Mouse (Mus musculus) embryo, embryonic 10 days (tissue): ENCODE measurements around the gene Slc16a4.

Experiments used
- DNase-seq: peaks from one replicate; pipeline ENCODE4 v3.0.0-alpha.2; 2015; ENCODE audit warnings: low spot score

The Slc16a4 gene

GRCm38 (mm10) chr3:107290764-107291381 is at the start of gene Slc16a4:
Gene Slc16a4 (plus strand): TSS chr3:107291230.
- DNase-seq, result peak; percentile 75

DNA sequence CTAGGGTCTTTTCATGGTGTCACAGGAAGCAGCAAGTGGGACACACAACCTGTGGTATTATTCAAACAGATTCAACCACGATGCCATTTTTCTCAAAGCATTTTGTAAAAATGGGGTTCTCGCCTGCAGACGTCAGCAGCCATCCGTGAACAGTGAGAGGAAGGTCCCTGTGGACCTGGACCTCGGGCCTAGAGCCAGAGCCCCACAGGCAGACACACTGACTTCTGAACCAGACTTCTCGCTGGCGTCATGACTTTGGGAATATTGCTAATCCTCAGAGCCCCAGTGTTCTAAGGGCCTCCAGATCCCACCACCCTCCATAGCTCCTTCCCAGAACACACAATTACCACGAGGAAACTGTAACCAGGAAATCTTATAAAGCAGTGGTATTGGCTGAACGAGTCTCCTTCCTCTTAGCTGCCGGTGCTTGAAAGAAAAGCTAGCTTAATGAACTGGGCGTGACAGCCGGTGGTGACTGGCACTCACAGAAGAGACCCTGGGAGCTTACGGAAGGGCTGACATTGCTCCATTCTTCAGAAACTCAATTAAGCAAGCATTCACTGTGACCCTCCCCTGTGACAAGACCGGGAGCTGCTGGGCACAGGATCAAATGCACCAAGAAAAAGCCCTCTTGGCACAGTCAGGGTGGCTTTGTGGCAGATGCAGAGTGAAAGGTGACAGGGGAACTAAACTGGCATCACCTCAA is 49.5 kb upstream of the Slc16a4 start:
- DNase-seq, result no peak

DNA sequence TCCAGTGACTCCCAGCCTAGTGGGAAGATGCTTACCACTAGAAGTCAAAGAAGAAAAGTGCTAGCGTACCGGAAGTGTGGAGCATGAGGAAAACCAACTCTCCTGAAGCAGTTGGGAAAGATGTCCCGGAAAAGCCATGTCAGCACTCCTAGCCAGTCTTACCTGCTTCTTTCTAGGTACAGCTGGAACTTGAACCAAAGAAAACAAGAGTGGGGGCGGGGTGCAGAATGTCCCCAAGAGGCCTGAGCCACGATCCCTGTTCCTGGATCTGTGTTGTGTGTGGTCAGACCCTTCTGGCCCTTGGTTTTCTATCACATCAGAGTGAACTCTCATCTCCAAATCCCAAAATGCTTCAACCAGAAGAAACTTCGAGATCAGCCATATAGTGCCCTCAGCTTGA is 44.2 kb upstream of the Slc16a4 start:
- no peak for DNase-seq

DNA sequence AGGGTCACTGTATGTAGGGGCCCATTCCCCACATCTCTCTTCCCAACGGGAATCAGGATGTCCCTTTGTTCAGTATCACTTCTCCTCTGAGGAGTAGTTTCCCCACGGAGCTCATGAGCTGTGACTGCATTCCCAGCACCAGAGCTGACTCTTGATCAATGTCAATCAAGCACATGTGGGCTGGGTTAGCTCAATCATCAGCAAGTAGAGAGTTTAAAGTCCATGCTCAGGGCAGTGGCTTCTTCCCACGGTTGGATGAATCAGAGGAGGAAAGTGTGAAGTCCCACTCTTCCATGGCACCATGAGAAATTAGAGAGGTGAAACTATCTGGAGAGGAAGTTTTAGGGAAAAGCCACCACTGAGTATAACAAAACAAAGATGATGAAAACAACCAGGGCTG is 42.0 kb upstream of the Slc16a4 start:
- no peak for DNase-seq

DNA sequence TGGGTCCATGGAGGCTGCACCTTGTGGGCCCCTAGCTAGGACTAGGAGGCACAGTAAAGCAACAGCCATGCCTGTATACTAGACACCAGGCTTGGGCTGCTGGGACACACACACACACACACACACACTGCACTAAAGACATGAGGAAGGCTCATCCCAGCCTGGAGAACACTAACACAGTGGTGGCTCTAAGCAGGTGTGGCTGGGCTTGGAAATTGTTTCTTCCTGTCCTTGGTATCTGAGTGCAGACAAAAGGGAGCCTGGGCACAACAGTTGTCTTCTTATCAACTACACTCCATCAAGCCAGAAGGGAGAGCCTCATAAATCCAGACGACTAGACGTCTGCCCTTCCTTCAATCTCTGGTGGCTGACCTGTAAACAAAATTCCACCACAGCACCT is 40.7 kb upstream of the Slc16a4 start:
- DNase-seq, result no peak

- DNase-seq, result peak; percentile 14
Observed at GRCm38 (mm10) chr3:107252035-107252434, 39.0 kb upstream of the Slc16a4 start.

GRCm38 (mm10) chr3:107253925-107254324 is 37.1 kb upstream of the Slc16a4 start:
- no peak for DNase-seq

DNA sequence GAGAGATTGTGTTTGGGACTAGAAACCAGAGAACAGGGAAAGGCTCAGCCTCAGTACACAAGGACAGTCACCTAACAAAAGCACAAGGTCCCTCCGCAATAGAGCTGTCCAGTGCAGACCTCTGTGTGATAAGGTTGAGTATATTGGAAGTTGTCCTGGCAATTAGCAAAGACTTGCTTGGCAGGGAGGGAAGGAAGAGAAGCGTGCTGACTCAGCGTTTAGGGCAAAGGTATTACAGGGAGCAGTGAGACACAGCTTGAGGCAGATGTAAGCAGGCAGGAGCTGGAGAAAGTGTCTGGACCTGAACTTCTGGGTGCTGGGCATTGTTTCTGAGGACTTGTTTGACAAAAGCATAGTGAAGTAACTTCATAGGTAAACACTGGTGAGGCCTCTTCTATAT is 35.0 kb upstream of the Slc16a4 start:
- no peak for DNase-seq

GRCm38 (mm10) chr3:107256724-107257123 is 34.3 kb upstream of the Slc16a4 start:
- DNase-seq, result no peak

DNA sequence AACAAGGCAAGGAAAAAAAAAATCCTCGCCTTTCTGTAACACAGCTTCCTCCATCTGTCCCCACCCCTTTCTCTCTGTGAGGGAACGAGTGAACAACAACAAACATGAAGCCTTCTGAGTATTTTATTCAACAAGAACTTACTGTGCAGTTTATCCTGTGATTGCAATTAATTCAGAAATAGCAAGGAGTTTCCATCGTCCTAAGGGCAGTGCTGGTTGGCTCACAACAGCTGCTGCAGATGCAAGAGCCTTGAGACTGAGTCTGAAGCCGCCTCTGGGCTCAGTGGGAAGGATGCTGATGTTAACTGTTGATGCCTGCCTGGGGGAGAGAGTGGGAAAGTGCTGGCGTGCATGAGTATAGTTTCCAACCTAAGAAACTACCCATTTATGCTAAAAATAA is 33.1 kb upstream of the Slc16a4 start:
- DNase-seq, result no peak

DNA sequence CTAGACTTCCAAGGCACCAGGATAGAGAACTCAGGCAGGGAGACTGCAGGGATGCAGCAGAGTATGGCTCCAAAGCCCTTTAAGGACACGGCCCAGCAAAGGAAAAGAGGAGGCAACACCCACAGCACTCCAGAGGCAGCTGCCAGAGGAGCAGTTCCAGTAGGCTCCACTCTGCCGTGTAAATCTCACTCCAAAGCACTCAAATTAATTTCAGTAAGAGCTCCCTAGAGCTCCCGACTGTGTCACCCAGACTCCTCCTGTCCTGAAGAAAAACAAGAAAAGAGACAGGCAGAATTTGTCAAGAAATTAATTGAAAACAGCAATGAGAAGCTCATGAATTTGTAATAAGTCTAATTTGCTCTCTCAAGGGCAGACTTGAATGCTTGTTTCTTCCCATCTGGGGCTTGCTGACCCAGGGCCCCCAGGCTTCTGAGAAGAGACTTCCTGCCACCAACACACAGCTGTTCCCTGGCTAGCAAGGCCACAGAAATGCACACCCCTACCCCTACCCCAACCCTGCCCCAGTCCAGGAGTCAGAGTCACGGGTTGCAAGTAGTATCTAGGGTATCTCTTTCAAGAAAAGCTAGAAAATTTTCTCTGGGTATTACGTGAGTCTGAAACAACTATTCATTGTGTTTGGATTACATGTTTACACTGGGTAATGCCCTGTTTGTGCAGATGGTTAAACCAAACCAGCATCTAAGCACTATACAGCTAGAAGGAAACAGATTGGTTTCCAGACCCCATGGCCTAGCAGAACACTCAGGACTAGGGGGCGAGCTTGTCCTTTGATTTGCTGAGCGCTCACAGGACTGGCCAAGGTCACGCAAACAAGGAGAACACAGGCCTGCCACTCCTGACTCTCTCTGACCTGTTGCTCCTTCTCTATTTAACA is 29.8 kb upstream of the Slc16a4 start:
- peak; percentile 37 for DNase-seq

DNA sequence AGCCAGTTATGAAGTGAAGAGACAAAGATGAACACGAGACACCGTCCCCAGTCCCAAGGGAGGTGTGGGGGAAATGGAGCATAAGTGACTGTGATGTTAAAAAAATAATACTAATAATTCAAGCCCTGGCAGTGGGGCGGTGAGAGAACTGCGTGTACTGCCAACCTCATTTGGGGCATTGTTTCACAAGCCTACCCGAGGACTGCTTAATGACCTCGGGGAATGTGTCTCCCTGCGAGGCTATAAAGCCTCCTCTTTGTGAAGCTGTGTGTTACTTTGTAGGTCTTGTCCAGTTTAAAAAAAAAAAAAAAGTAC is 29.2 kb upstream of the Slc16a4 start:
- no peak for DNase-seq

DNA sequence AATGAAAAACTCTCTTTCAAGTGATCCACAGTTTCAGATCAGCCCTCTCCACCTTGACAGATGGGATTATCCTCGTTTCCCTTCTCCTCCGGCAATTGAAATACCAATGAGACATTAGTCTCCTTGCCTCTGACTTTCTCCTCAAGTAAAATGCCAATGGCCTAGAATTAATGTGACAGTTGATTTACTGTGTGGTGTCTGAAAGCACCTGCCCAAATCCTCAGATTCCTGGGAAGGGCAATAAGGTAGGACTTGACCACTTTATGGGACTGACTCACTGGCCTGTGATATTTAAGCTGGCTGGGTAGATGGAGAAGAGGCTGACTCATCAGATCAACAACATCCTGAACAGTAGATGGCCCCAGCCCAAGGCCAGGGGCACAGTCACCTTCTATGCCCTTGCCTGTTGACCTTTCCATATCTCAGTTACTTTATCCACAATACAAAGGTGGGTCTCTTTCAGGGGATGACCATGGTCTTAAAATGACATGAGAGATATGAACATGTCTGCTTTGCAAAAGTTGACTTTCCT is 24.1 kb upstream of the Slc16a4 start:
- no peak for DNase-seq

DNA sequence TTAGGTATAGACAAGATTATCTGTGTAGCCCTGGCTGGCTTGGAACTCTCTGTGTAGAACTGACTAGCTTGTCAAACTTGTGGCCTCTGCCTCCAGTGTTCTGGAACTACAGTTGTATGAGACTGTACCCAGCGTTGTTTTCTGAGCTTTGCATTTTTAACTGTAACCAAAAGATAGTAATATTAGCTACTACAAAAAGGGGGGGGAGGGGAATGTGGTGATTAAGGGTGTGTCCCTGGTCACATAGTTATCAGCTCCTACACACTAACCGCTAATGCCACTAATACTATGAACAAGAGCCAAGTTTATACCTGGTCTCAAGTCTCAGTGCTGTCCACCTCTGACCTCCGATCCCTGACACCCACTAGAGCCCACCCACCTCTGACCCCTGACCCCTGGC is 18.6 kb upstream of the Slc16a4 start:
- DNase-seq, result no peak

DNA sequence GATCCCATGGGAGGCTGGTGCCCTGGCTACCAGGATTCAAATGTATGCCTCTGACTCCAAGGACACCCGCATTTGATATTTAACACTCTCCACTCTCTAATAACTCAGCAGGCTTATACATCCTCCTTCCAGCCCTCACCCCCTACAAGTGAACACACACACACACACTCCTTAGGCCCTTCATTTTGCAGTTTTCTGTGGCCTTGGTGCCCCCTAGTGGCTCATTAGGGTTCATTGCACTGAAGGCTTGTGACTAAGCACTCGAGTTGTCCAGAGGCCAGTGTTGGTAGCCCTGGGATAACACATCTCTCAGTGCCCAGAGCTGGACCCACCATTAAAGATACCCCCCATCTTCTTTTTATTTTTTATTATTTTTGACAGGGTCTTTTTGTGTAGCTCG is 17.2 kb upstream of the Slc16a4 start:
- peak; percentile 77 for DNase-seq

- no peak for DNase-seq
Observed at GRCm38 (mm10) chr3:107275351-107275750, 15.7 kb upstream of the Slc16a4 start.

DNA sequence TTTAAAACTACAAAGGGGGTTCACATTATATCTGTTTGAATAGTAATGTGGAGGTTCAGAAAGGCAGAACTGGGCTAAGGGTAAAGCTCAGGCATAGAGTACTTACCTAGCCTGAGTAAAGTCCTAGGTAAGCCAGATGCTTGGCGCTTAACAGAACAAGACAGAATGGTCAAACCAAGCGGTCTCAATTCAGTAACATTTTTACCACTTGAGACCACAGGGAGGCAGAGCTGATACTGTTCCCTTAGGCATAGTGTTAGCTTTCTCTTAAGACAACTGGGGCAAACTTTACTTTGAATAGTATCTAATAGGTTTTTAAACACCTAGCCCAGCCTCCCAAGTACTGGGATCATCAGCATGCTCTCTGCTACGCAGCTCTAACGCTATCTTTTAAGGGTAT is 15.0 kb upstream of the Slc16a4 start:
- peak; percentile 37 for DNase-seq

GRCm38 (mm10) chr3:107276626-107277025 is 14.4 kb upstream of the Slc16a4 start:
- DNase-seq, result no peak

DNA sequence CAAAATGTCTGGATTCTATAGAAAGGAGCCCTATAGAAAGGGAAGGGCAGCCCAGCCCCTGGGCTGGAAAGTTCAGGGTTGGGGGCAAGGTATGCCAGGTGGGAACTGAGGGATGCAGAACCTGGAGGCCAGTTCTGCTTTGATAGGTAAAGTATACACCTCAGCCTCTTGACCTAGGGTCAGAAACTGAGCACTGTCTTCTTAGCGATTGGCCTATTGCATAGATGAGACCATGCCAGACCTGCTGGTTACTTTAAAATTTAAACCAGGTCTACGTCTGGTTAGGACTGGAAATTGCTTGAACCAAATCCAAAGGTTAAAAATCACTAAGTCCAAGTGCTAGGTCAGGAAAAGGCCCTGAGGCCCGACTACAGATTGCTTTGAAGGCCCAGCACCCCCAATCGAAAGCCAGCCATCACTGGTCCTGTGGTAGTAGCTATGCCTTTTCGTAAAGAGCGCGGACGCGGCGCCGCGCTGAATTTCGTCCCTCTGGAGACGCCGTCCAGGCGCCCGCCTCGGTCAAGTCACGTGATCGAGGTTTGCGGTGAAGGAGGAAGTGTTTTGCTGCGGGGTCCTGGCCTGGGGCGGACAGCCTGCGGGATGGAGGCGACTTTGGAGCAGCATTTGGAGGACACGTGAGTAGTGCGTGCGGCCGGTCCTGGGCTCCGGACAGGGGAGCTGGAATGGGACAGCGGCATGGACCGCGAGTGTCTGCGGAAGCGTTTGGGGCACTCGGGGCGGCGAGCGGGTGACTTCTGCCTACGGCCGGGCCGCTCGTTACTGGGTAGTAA is 12.4 kb upstream of the Slc16a4 start, which contains the start of gene Lamtor5:
Gene Lamtor5, plus strand, starts transcription at position 380 of the 791 bp plus-strand sequence.
- peak; percentile 93 for DNase-seq

DNA sequence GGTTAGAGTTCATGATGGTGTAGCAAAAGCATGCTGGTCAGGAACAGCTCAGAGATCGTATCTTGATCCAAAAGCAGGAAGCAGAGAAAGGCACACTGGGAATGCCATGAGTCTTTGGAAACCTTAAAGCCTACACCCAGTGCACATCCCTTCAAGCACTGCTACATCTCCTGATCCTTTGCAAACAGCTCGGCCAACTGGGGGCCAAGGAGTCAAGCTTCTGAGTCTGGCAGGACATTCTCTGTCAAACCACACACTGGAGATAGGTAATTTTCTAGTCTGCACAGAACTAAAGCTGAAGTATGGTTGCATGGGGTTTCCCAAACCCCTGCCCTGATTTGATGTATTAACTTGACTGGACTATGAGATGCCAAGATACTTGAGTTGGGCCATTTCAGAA is 4.9 kb upstream of the Slc16a4 start:
- DNase-seq, result no peak

DNA sequence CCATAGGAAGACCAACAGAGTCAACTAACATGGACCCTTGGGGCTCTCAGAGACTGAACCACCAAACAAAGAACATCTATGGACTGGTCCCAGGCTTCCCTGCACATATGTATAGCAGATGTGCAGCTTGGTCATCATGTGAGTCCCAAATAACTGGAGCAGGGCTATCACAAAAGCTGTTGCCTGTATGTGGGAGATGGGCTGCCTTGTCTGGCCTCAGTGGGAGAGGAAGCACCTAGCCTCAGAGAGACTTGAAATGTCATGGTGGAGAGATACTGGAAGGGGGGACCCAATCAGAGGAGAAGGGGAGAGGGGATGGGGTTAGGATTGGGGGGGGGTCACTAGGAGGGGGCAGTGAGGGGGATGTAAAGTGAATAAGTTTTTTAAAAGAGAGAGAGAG is 3.7 kb upstream of the Slc16a4 start:
- DNase-seq, result no peak
